ENCODE assay signal across 7 mouse cellular contexts in genomic region chr9:107906967-107907800, GRCm38 (mm10). TPM values are rescaled to one million over a fixed set of nuclear protein-coding genes. Genes with fewer than 3 reads are reported as not detected.
DNase-seq lines count a peak whose midpoint lies in the region; ATAC-seq and TF ChIP-seq lines count a peak whose summit lies in the region.

No protein-coding gene starts in this region.

- peak overlapping the region; percentile 48 for H3K4me3 ChIP-seq in lung, embryonic 16.5 days (ENCODE audit: low read length)
- H3K4me3 ChIP-seq in forebrain, embryonic 13.5 days = peak overlapping the region; percentile 24; the same call in 1 of the 2 replicates
- peak overlapping the region; percentile 50 for H3K4me3 ChIP-seq in limb, embryonic 10.5 days
- H3K4me3 ChIP-seq in olfactory bulb, adult 2 months (ENCODE audit: insufficient read depth, low read depth, low read length) = 0 out of 2 replicates have a peak overlapping the region, but pooled peaks have one; percentile 7

- H3K27me3 ChIP-seq in lung, embryonic 16.5 days (ENCODE audit: control insufficient read depth, insufficient read depth, low read depth, low read length) = no peaks in the 10 kb centered on the region
- H3K27me3 ChIP-seq in forebrain, embryonic 13.5 days = peaks cover 14% of the 10 kb centered on the region
- H3K27me3 ChIP-seq in limb, embryonic 10.5 days (ENCODE audit: low read depth, poor library complexity, severe bottlenecking) = peaks cover 32% of the 10 kb centered on the region

- 41% methylated on average over 31 of the region's 31 CpGs for WGBS in lung, embryonic 16.5 days
- WGBS in forebrain, embryonic 13.5 days = 56% methylated on average over 31 of the region's 31 CpGs
- WGBS in limb, embryonic 10.5 days = 52% methylated on average over 31 of the region's 31 CpGs
- WGBS in olfactory bulb, adult 2 months = 71% methylated on average over 31 of the region's 31 CpGs

- no peak for ATAC-seq in lung, embryonic 16.5 days (ENCODE audit: low read depth)
- ATAC-seq in forebrain, embryonic 13.5 days = 0 out of 2 replicates have a peak, but pooled peaks have one; percentile 1

- H3K4me2 ChIP-seq in lung, embryonic 16.5 days (ENCODE audit: low read depth, low read length) = peak overlapping the region; percentile 69
- peak overlapping the region; percentile 52 for H3K4me2 ChIP-seq in forebrain, embryonic 13.5 days

- TF ChIP-seq CTCF in olfactory bulb, adult 2 months (IDR thresholded peaks at IDR 0.05; ENCODE audit: insufficient read depth, low read depth, low read length) = no peak

- DNase-seq in lung, postnatal 25 days (ENCODE audit: low spot score) = no peak
- DNase-seq in limb, embryonic 10.5 days (ENCODE audit: low spot score) = no peak
- no peak for DNase-seq in frontal cortex, postnatal 36 days (ENCODE audit: low spot score in 2 of 2)
- no peak for DNase-seq in retina, postnatal 1 day

- TF ChIP-seq POLR2A in olfactory bulb, adult 2 months (IDR thresholded peaks at IDR 0.05; ENCODE audit: insufficient read depth, low read depth, low read length) = no peak

- H3K9ac ChIP-seq in lung, embryonic 16.5 days (ENCODE audit: low read length) = peak overlapping the region; percentile 66
- 0 out of 2 replicates have a peak overlapping the region, but pooled peaks have one; percentile 37 for H3K9ac ChIP-seq in forebrain, embryonic 13.5 days

- H3K27ac ChIP-seq in lung, embryonic 16.5 days (ENCODE audit: low read length) = peak overlapping the region; percentile 37; the same call in 1 of the 2 replicates
- H3K27ac ChIP-seq in forebrain, embryonic 13.5 days = no peak overlapping the region
- H3K27ac ChIP-seq in limb, embryonic 10.5 days = peak overlapping the region; percentile 75
- H3K27ac ChIP-seq in olfactory bulb, adult 2 months (ENCODE audit: insufficient read depth, low read depth, low read length) = no peak overlapping the region

- no peaks in the 10 kb centered on the region for H3K36me3 ChIP-seq in lung, embryonic 16.5 days (ENCODE audit: control insufficient read depth, insufficient read depth, low read length)
- peaks cover 7% of the 10 kb centered on the region; the same call in 1 of the 2 replicates for H3K36me3 ChIP-seq in forebrain, embryonic 13.5 days (ENCODE audit: poor library complexity, severe bottlenecking)
- H3K36me3 ChIP-seq in limb, embryonic 10.5 days = no peaks in the 10 kb centered on the region

- H3K9me3 ChIP-seq in lung, embryonic 16.5 days (ENCODE audit: control insufficient read depth, low read length) = no peaks in the 10 kb centered on the region
- no peaks in the 10 kb centered on the region for H3K9me3 ChIP-seq in forebrain, embryonic 13.5 days (replicated peaks)
- H3K9me3 ChIP-seq in limb, embryonic 10.5 days (replicated peaks) = no peaks in the 10 kb centered on the region

- H3K4me1 ChIP-seq in lung, embryonic 16.5 days (replicated peaks; ENCODE audit: control insufficient read depth, insufficient read depth, low read length) = peaks cover 23% of the 10 kb centered on the region
- peaks cover 26% of the 10 kb centered on the region for H3K4me1 ChIP-seq in forebrain, embryonic 13.5 days
- peaks cover 36% of the 10 kb centered on the region for H3K4me1 ChIP-seq in limb, embryonic 10.5 days
- H3K4me1 ChIP-seq in olfactory bulb, adult 2 months (ENCODE audit: control insufficient read depth, insufficient read depth, low read length) = peaks cover 26% of the 10 kb centered on the region

RNA-seq across cellular contexts. Expression of gene Mst1r, which starts 0.5 kb away (rescaled TPM):
- polyA plus RNA-seq in lung, embryonic 16.5 days (2015; fragmentation: Nextera tagmentation; extraction: Ambion mirVana) = 3.5 and 6.0 TPM in 2 replicates
- polyA plus RNA-seq in forebrain, embryonic 13.5 days (2015; fragmentation: Nextera tagmentation; extraction: Ambion mirVana) = 0.46 and 0.74 TPM in 2 replicates
- 0.30 and 1.2 TPM in 2 replicates for polyA plus RNA-seq in limb, embryonic 10.5 days (2016; fragmentation: Nextera tagmentation; extraction: Ambion mirVana)
- polyA plus RNA-seq in olfactory bulb, adult 2 months (2012; ENCODE audit: insufficient read depth, insufficient read length, low replicate concordance, missing spikeins) = not detected in 2 replicates

RNA-seq across cellular contexts. Expression of gene Mon1a, which starts 19.2 kb away (rescaled TPM):
- polyA plus RNA-seq in lung, embryonic 16.5 days (2015; fragmentation: Nextera tagmentation; extraction: Ambion mirVana) = 12.5 and 13.8 TPM in 2 replicates
- 18.9 and 20.6 TPM in 2 replicates for polyA plus RNA-seq in forebrain, embryonic 13.5 days (2015; fragmentation: Nextera tagmentation; extraction: Ambion mirVana)
- polyA plus RNA-seq in limb, embryonic 10.5 days (2016; fragmentation: Nextera tagmentation; extraction: Ambion mirVana) = 10.9 and 11.6 TPM in 2 replicates
- polyA plus RNA-seq in olfactory bulb, adult 2 months (2012; ENCODE audit: insufficient read depth, insufficient read length, low replicate concordance, missing spikeins) = not detected in 2 replicates

RNA-seq across cellular contexts. Expression of gene Actl11, which starts 21.1 kb away (rescaled TPM):
- not detected in 2 replicates for polyA plus RNA-seq in lung, embryonic 16.5 days (2015; fragmentation: Nextera tagmentation; extraction: Ambion mirVana)
- polyA plus RNA-seq in forebrain, embryonic 13.5 days (2015; fragmentation: Nextera tagmentation; extraction: Ambion mirVana) = not detected in 2 replicates
- polyA plus RNA-seq in limb, embryonic 10.5 days (2016; fragmentation: Nextera tagmentation; extraction: Ambion mirVana) = not detected in 2 replicates
- not detected in 2 replicates for polyA plus RNA-seq in olfactory bulb, adult 2 months (2012; ENCODE audit: insufficient read depth, insufficient read length, low replicate concordance, missing spikeins)

RNA-seq across cellular contexts. Expression of gene Camkv, which starts 28.3 kb away (rescaled TPM):
- 2.0 and 2.5 TPM in 2 replicates for polyA plus RNA-seq in lung, embryonic 16.5 days (2015; fragmentation: Nextera tagmentation; extraction: Ambion mirVana)
- 23.6 and 27.2 TPM in 2 replicates for polyA plus RNA-seq in forebrain, embryonic 13.5 days (2015; fragmentation: Nextera tagmentation; extraction: Ambion mirVana)
- 7.5 and 9.9 TPM in 2 replicates for polyA plus RNA-seq in limb, embryonic 10.5 days (2016; fragmentation: Nextera tagmentation; extraction: Ambion mirVana)
- polyA plus RNA-seq in olfactory bulb, adult 2 months (2012; ENCODE audit: insufficient read depth, insufficient read length, low replicate concordance, missing spikeins) = not detected in 2 replicates

RNA-seq across cellular contexts. Expression of gene Rbm6, which starts 34.1 kb away (rescaled TPM):
- polyA plus RNA-seq in lung, embryonic 16.5 days (2015; fragmentation: Nextera tagmentation; extraction: Ambion mirVana) = 70.0 and 70.2 TPM in 2 replicates
- polyA plus RNA-seq in forebrain, embryonic 13.5 days (2015; fragmentation: Nextera tagmentation; extraction: Ambion mirVana) = 125 and 129 TPM in 2 replicates
- polyA plus RNA-seq in limb, embryonic 10.5 days (2016; fragmentation: Nextera tagmentation; extraction: Ambion mirVana) = 96.4 and 116 TPM in 2 replicates
- polyA plus RNA-seq in olfactory bulb, adult 2 months (2012; ENCODE audit: insufficient read depth, insufficient read length, low replicate concordance, missing spikeins) = 246 and 345 TPM in 2 replicates

Comparison
In these comparisons a context has a peak if more than half of its experiments do, and no peak if none do; other contexts are left out.
1. H3K27ac ChIP-seq: peak in lung, embryonic 16.5 days (single experiment) and limb, embryonic 10.5 days (single experiment); none in forebrain, embryonic 13.5 days (single experiment) and olfactory bulb, adult 2 months (single experiment).
2. Peak in every context shown above with its lines, with median percentiles within 50 percentile points of each other: H3K4me3 ChIP-seq.